Mouse (Mus musculus) small intestine, adult 2 months (tissue): ENCODE measurements around the gene Krt7. TPM values are rescaled to one million over a fixed set of nuclear protein-coding genes. Genes with fewer than 3 reads are reported as not detected.

Experiments
- H3K27ac ChIP-seq: fragments of 200-500 bp; 2 replicates; pipeline ENCODE4 v1.5.1; 2012; ENCODE audit warnings: low read depth, low read length, control low read depth, inconsistent platforms; ENCODE audit not compliant: insufficient read depth
- H3K27me3 ChIP-seq: fragments of 200-500 bp; 2 replicates; pipeline ENCODE4 v1.6.1; 2012; ENCODE audit warnings: mild to moderate bottlenecking, moderate library complexity, low read length, inconsistent platforms; ENCODE audit not compliant: control insufficient read depth, insufficient read depth
- H3K36me3 ChIP-seq: fragments of 200-500 bp; 2 replicates; pipeline ENCODE4 v1.6.1; 2012; ENCODE audit warnings: mild to moderate bottlenecking, low read length, control low read depth, inconsistent platforms; ENCODE audit not compliant: control insufficient read depth, insufficient read depth
- H3K4me1 ChIP-seq: fragments of 200-500 bp; 2 replicates; pipeline ENCODE4 v1.6.1; 2012; ENCODE audit warnings: low read length, inconsistent platforms, mixed read lengths; ENCODE audit not compliant: control insufficient read depth, insufficient read depth, insufficient read length
- H3K4me3 ChIP-seq: fragments of 200-500 bp; 2 replicates; pipeline ENCODE4 v1.5.1; 2012; ENCODE audit warnings: low read depth, mild to moderate bottlenecking, control low read depth, inconsistent platforms, low read length, moderate library complexity
- CTCF ChIP-seq: fragments of 200-500 bp; IDR thresholded peaks from 2 replicates; pipeline ENCODE4 v1.5.1; 2012; ENCODE audit warnings: low read depth, mild to moderate bottlenecking, control low read depth, inconsistent platforms, low read length, moderate library complexity, mixed read lengths; ENCODE audit not compliant: insufficient replicate concordance, insufficient read length; ENCODE audit errors: extremely low read depth
- POLR2A ChIP-seq: fragments of 200-500 bp; IDR thresholded peaks from 2 replicates; pipeline ENCODE4 v1.6.1; 2012; ENCODE audit warnings: low read depth, mild to moderate bottlenecking, control low read depth, inconsistent platforms, low read length, moderate library complexity
- WGBS: fragments of 180-500 bp; shearing (Covaris S2); methylation state at CpG from one replicate; pipeline ENCODE4 v1.1.7; 2018; 5-methylcytosine and 5-hydroxymethylcytosine counted together
- polyA plus RNA-seq: library from polyadenylated mRNA; depleted of rRNA; stranded (reverse); fragments of >200 nt; gene quantifications from 2 replicates; pipeline ENCODE4 v1.2.3, GENCODE M21; 2012; rRNA removed

Krt7 gene
- polyA plus RNA-seq, 1 experiment = 35.1 TPM

GRCm38 (mm10) chr15:101469093-101469492, 58.2 kb downstream of the Krt7 start:
- WGBS = 64% methylated on average over 4 of the region's 4 CpGs
- Histone ChIP-seq H3K4me3 (no peak overlapping the region), H3K27ac (no peak overlapping the region), H3K36me3 (no peaks in the 10 kb centered on the region), H3K27me3 (no peaks in the 10 kb centered on the region), H3K4me1 (no peaks in the 10 kb centered on the region)
- TF ChIP-seq CTCF = no peak
- no peak for TF ChIP-seq POLR2A

- Histone ChIP-seq H3K4me3 (no peak within 1 kb of the TSS), H3K27me3 (no peaks in the 10 kb centered on the region), H3K27ac (no peak within 1 kb of the TSS), H3K36me3 (no peaks in the 10 kb centered on the region), H3K4me1 (no peaks in the 10 kb centered on the region)
- WGBS = 16% methylated on average over 10 of the region's 10 CpGs
- no peak for TF ChIP-seq CTCF
- TF ChIP-seq POLR2A = no peak
Measured at GRCm38 (mm10) chr15:101472952-101473528, 62.2 kb downstream of the Krt7 start, which contains the start of gene Krt86. Gene Krt86, plus strand, starts transcription at chr15:101473478.

- no peak overlapping the region for H3K27ac ChIP-seq
- 3% methylated on average over 31 of the region's 31 CpGs for WGBS
- H3K4me3 ChIP-seq = peak overlapping the region; percentile 39
- no peak for TF ChIP-seq CTCF
- TF ChIP-seq POLR2A = no peak
- 0 out of 2 replicates have a peak, but pooled peaks cover 2% of the 10 kb centered on the region for H3K27me3 ChIP-seq
- no peaks in the 10 kb centered on the region for H3K36me3 ChIP-seq
- H3K4me1 ChIP-seq = peaks cover 4% of the 10 kb centered on the region
Measured at GRCm38 (mm10) chr15:101479007-101479665, 68.3 kb downstream of the Krt7 start.

GRCm38 (mm10) chr15:101479666-101480060, 68.8 kb downstream of the Krt7 start:
- 0 out of 2 replicates have a peak, but pooled peaks cover 2% of the 10 kb centered on the region for H3K27me3 ChIP-seq
- no peaks in the 10 kb centered on the region for H3K36me3 ChIP-seq
- H3K4me1 ChIP-seq = peaks cover 4% of the 10 kb centered on the region
- peak overlapping the region; percentile 39 for H3K4me3 ChIP-seq
- H3K27ac ChIP-seq = no peak overlapping the region
- 26% methylated on average over 11 of the region's 11 CpGs for WGBS
- TF ChIP-seq POLR2A (no peak), CTCF (no peak)

Other genes with a start within 250 kb of the Krt7 start
- gene Acvr1b, start 237.0 kb upstream of the Krt7 start, polyA plus RNA-seq = 21.5 and 46.0 TPM in 2 replicates
- 7.3 and 8.5 TPM in 2 replicates for gene Grasp, start 186.9 kb upstream of the Krt7 start, polyA plus RNA-seq
- 6.5 and 9.7 TPM in 2 replicates for gene Nr4a1, start 156.8 kb upstream of the Krt7 start, polyA plus RNA-seq
- gene Atg101, start 126.8 kb upstream of the Krt7 start, polyA plus RNA-seq = 13.7 and 38.4 TPM in 2 replicates
- gene 6030408B16Rik, start 117.8 kb upstream of the Krt7 start, polyA plus RNA-seq = 0.14 and 0.24 TPM in 2 replicates
- gene Krt80, start 40.9 kb upstream of the Krt7 start, polyA plus RNA-seq = 0.61 and 2.5 TPM in 2 replicates
- gene Krt87, start 27.8 kb downstream of the Krt7 start, polyA plus RNA-seq = 0.29 and 0.30 TPM in 2 replicates
- gene Krt88, start 36.7 kb downstream of the Krt7 start, polyA plus RNA-seq = not detected in 2 replicates
- gene Krt81, start 52.7 kb downstream of the Krt7 start, polyA plus RNA-seq = not detected in 2 replicates
- not detected in 2 replicates for gene Krt86, start 62.4 kb downstream of the Krt7 start, polyA plus RNA-seq
- 0.08 and 0.48 TPM in 2 replicates for gene Krt83, start 80.5 kb downstream of the Krt7 start, polyA plus RNA-seq
- gene Gm49425, start 106.2 kb downstream of the Krt7 start, polyA plus RNA-seq = not detected in 2 replicates
- gene Krt84, start 121.8 kb downstream of the Krt7 start, polyA plus RNA-seq = 0.27 TPM in 1 of 2 replicates, not detected in the other
- not detected in 2 replicates for gene Krt82, start 139.6 kb downstream of the Krt7 start, polyA plus RNA-seq
- 0.05 TPM in 1 of 2 replicates, not detected in the other for gene Krt90, start 151.9 kb downstream of the Krt7 start, polyA plus RNA-seq
- not detected in 2 replicates for gene Krt75, start 162.9 kb downstream of the Krt7 start, polyA plus RNA-seq
- gene Gm5414, start 217.1 kb downstream of the Krt7 start, polyA plus RNA-seq = not detected in 2 replicates
- gene Gm5478, start 236.3 kb downstream of the Krt7 start, polyA plus RNA-seq = not detected in 2 replicates